Mouse (Mus musculus): ENCODE measurements at regions not wholly inside any gene's neighbourhood (a gene's known extent, or its start where the extent isn't known, plus 50 kb on each side); places are given as distances from the start of the nearest gene placed in this dataset.
A peak's percentile ranks its signal among the peaks of the same experiment; 100 is the strongest.

- no peak for ATAC-seq (replicated peaks; ENCODE audit: low FRiP score, poor library complexity, severe bottlenecking)
Observed at GRCm38 (mm10) chr14:56313969-56314368, 50.9 kb upstream of the Atp12a start.

GRCm38 (mm10) chr14:56314459-56314858, 50.4 kb upstream of the Atp12a start:
- ATAC-seq (replicated peaks; ENCODE audit: low FRiP score, poor library complexity, severe bottlenecking), result peak; percentile 49; the same call in 1 of the 2 replicates
